Mouse (Mus musculus): ENCODE measurements at regions not wholly inside any gene's neighbourhood (a gene's known extent, or its start where the extent isn't known, plus 50 kb on each side); places are given as distances from the start of the nearest gene placed in this dataset.

DNA sequence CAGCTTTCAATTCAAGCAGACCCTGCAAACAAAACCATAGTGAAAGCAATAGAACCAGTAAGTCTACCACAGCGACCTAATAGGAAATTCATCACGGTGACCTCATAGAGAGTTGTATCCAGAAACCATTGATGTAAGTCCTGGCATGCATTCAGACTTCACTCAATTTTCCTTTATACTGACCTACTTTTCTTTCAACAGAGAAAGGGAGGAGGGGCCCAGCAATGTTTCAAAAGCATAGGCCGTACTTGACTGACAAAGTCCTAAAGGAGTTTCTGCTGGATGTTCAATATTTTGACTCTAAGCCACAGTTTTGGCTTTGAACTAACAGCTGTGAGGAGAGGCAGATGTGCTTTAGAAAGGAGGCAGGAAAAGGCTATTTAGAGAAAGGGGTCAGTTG is 88.4 kb downstream of the AI593442 start:
- Histone ChIP-seq H3K9me3 (ENCODE audit: control insufficient read depth, low read length) (no peaks in the 10 kb centered on the region), H3K4me1 (ENCODE audit: control insufficient read depth, insufficient read depth, low read length) (no peaks in the 10 kb centered on the region), H3K27ac (ENCODE audit: low read depth, low read length) (no peak overlapping the region), H3K4me3 (ENCODE audit: low read length) (no peak overlapping the region), H3K36me3 (ENCODE audit: control insufficient read depth, insufficient read depth, low read length) (no peaks in the 10 kb centered on the region), H3K4me2 (replicated peaks; ENCODE audit: low read depth, low read length) (no peak overlapping the region), H3K9ac (ENCODE audit: low read depth, low read length) (no peak overlapping the region), H3K27me3 (ENCODE audit: control insufficient read depth, insufficient read depth, low read length) (no peaks in the 10 kb centered on the region)
- no peak for ATAC-seq (ENCODE audit: low FRiP score, low TSS enrichment)
- WGBS = 72% methylated on average over 3 of the region's 3 CpGs

DNA sequence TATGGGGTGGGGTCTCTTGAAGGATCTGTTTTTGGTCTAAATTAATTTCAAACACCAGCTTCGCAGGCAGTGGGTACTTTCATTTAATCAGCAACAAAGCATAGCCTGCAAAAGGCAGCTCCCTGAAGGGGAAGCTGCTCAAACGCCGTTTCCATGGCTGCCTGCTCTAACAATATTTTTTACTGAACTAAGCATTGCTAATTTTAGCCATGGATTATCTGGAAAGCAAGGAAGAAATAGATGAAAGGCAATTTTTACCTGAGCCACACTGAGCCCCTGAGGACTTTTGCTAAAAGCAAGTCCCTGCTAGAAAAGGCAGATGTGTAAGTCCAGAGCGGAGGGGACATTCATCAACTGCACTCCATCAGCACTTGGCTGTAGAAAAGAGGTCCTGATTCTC is 105.5 kb downstream of the AI593442 start:
- Histone ChIP-seq H3K9me3 (ENCODE audit: control insufficient read depth, low read length) (no peaks in the 10 kb centered on the region), H3K27me3 (ENCODE audit: control insufficient read depth, insufficient read depth, low read length) (no peaks in the 10 kb centered on the region), H3K9ac (ENCODE audit: low read depth, low read length) (no peak overlapping the region), H3K36me3 (ENCODE audit: control insufficient read depth, insufficient read depth, low read length) (no peaks in the 10 kb centered on the region), H3K4me3 (ENCODE audit: low read length) (no peak overlapping the region), H3K4me1 (ENCODE audit: control insufficient read depth, insufficient read depth, low read length) (no peaks in the 10 kb centered on the region), H3K4me2 (replicated peaks; ENCODE audit: low read depth, low read length) (no peak overlapping the region), H3K27ac (ENCODE audit: low read depth, low read length) (no peak overlapping the region)
- WGBS = 83% methylated on average over 4 of the region's 4 CpGs
- ATAC-seq (ENCODE audit: low FRiP score, low TSS enrichment) = no peak

DNA sequence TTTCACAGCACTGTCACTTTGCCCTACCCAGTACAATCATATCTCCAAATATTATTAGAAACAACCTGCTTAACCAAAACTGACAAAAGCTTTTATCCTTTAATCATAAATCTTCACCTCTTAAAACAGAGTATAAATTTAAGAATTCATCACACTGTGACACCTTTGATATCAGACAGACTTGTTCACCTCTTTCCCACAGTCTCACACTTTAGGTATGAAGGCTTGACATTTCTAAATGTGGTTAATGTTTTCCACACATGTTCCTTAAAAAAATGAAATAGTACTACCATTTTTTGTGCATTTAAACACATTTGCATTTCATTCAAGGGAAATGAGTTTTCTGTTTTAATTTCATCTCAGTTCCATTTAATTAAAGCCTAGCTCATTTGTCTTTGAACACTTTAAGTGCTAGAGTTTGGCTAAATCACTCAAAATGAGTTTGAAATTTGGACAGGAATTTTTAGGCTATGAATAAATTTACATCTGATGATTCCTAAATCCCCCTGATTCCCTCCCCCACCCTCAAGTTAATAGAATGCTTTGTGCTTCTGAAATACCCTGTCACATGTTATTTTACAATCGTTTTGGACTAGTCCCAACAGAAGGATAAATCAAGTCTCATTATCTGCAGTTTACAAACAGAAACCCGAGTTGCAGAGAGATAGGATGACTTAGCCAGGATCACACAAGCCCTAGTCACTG is 127.9 kb downstream of the AI593442 start:
- no peak overlapping the region for H3K4me3 ChIP-seq (ENCODE audit: low read length)
- no peak overlapping the region for H3K27ac ChIP-seq (ENCODE audit: low read depth, low read length)
- no peak for ATAC-seq (ENCODE audit: low FRiP score, low TSS enrichment)
- H3K4me1 ChIP-seq (ENCODE audit: control insufficient read depth, insufficient read depth, low read length) = no peaks in the 10 kb centered on the region
- H3K27me3 ChIP-seq (ENCODE audit: control insufficient read depth, insufficient read depth, low read length) = no peaks in the 10 kb centered on the region
- H3K4me2 ChIP-seq (replicated peaks; ENCODE audit: low read depth, low read length) = no peak overlapping the region
- H3K9me3 ChIP-seq (ENCODE audit: control insufficient read depth, low read length) = no peaks in the 10 kb centered on the region
- no peaks in the 10 kb centered on the region for H3K36me3 ChIP-seq (ENCODE audit: control insufficient read depth, insufficient read depth, low read length)
- no peak overlapping the region for H3K9ac ChIP-seq (ENCODE audit: low read depth, low read length)
- 29% methylated on average over 2 of the region's 2 CpGs for WGBS

DNA sequence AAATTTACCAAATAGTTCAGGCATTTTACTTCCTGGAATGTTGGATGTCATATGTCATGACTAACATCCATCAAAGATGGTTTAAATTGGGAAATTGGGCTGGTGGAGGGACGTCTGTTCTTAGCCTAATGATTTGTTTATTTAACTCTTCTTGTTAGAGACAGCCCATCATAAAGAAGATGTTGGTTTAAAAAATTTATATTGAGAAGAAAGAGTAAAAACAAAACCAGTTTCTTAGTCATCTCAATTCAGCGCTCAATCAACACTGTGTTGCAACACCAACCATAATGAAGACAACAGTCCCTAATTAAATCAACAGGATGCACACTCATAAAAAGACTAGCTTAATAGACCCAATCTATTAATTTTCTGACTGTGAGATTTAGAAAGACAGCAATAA is 133.5 kb downstream of the AI593442 start:
- 53% methylated on average over 2 of the region's 2 CpGs for WGBS
- Histone ChIP-seq H3K4me1 (ENCODE audit: control insufficient read depth, insufficient read depth, low read length) (no peaks in the 10 kb centered on the region), H3K4me2 (replicated peaks; ENCODE audit: low read depth, low read length) (no peak overlapping the region), H3K36me3 (ENCODE audit: control insufficient read depth, insufficient read depth, low read length) (no peaks in the 10 kb centered on the region), H3K4me3 (ENCODE audit: low read length) (no peak overlapping the region), H3K27ac (ENCODE audit: low read depth, low read length) (no peak overlapping the region), H3K27me3 (ENCODE audit: control insufficient read depth, insufficient read depth, low read length) (no peaks in the 10 kb centered on the region), H3K9ac (ENCODE audit: low read depth, low read length) (no peak overlapping the region), H3K9me3 (ENCODE audit: control insufficient read depth, low read length) (no peaks in the 10 kb centered on the region)
- ATAC-seq (ENCODE audit: low FRiP score, low TSS enrichment) = no peak

DNA sequence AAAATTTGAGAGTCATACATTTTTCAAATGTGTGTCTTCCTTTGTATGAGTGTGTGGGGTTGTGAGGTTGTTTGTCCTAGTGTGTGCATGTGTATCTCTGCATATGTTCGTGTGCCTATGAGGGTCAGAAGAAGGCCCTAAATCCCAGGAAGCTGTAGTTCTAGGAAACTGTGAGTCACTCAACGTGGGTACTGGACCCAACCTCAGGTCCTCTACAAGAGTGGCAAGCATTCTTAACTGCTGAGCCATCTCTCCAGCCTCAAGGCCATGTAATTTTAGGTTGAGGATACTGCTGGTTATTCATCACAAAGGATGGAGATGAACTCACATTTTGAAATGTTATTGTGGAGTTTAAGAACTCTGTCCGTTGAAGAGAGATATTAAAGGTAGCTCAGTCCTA is 140.5 kb downstream of the AI593442 start:
- no peaks in the 10 kb centered on the region for H3K36me3 ChIP-seq (ENCODE audit: control insufficient read depth, insufficient read depth, low read length)
- no peak overlapping the region for H3K27ac ChIP-seq (ENCODE audit: low read depth, low read length)
- WGBS = 78% methylated on average over 3 of the region's 3 CpGs
- H3K4me2 ChIP-seq (replicated peaks; ENCODE audit: low read depth, low read length) = no peak overlapping the region
- no peaks in the 10 kb centered on the region for H3K4me1 ChIP-seq (ENCODE audit: control insufficient read depth, insufficient read depth, low read length)
- no peaks in the 10 kb centered on the region for H3K9me3 ChIP-seq (ENCODE audit: control insufficient read depth, low read length)
- H3K4me3 ChIP-seq (ENCODE audit: low read length) = no peak overlapping the region
- ATAC-seq (ENCODE audit: low FRiP score, low TSS enrichment) = no peak
- no peak overlapping the region for H3K9ac ChIP-seq (ENCODE audit: low read depth, low read length)
- no peaks in the 10 kb centered on the region for H3K27me3 ChIP-seq (ENCODE audit: control insufficient read depth, insufficient read depth, low read length)

DNA sequence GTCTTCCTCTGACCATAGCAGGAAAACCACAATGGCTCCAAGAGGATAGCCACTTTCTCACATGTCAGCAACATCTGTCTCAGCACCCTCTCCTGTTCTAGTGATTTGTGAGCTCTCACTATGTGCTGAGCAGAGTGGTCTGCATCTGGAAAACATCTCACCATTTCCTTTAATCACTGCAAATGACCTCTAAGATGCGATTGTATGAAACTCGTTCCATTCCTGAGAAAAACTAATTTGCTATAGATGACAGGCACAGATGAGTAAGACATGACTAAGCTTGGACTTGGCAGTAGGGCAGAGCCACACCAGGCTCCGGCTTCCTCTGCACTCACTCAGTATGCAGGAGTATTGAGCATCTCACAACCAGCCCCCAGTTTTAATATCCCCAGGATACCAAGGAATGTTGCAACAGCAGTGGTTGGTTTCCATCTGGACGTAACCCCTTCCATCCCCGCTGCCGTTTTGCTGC is 150.1 kb downstream of the AI593442 start:
- Histone ChIP-seq H3K27ac (ENCODE audit: low read depth, low read length) (no peak overlapping the region), H3K4me2 (replicated peaks; ENCODE audit: low read depth, low read length) (no peak overlapping the region), H3K4me3 (ENCODE audit: low read length) (no peak overlapping the region), H3K4me1 (ENCODE audit: control insufficient read depth, insufficient read depth, low read length) (no peaks in the 10 kb centered on the region), H3K27me3 (ENCODE audit: control insufficient read depth, insufficient read depth, low read length) (no peaks in the 10 kb centered on the region), H3K36me3 (ENCODE audit: control insufficient read depth, insufficient read depth, low read length) (no peaks in the 10 kb centered on the region), H3K9me3 (ENCODE audit: control insufficient read depth, low read length) (no peaks in the 10 kb centered on the region), H3K9ac (ENCODE audit: low read depth, low read length) (no peak overlapping the region)
- 85% methylated on average over 6 of the region's 6 CpGs for WGBS
- ATAC-seq (ENCODE audit: low FRiP score, low TSS enrichment) = no peak

DNA sequence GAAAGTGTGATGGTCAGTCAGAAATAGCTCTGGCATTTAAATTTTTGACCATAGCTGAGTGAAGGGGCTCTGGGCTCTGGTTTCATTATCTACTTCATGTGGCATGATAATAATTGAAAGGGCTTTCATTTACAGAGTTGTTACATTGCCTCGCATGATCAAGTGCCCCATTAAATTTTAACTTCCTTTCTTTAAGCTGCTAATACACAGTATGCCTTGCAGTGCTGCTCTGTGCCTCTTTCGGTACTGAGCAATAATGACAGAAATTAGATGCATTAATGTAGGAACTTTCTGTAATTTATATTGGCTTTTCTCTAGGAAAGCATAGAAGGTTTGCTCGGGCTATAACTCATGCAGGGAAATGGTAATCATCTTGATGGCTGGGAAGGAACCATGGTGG is 179.1 kb downstream of the AI593442 start:
- Histone ChIP-seq H3K27me3 (ENCODE audit: control insufficient read depth, insufficient read depth, low read length) (no peaks in the 10 kb centered on the region), H3K4me3 (ENCODE audit: low read length) (no peak overlapping the region), H3K27ac (ENCODE audit: low read depth, low read length) (no peak overlapping the region), H3K36me3 (ENCODE audit: control insufficient read depth, insufficient read depth, low read length) (no peaks in the 10 kb centered on the region), H3K9ac (ENCODE audit: low read depth, low read length) (no peak overlapping the region), H3K9me3 (ENCODE audit: control insufficient read depth, low read length) (0 out of 2 replicates have a peak, but pooled peaks cover 3% of the 10 kb centered on the region), H3K4me2 (replicated peaks; ENCODE audit: low read depth, low read length) (no peak overlapping the region), H3K4me1 (ENCODE audit: control insufficient read depth, insufficient read depth, low read length) (no peaks in the 10 kb centered on the region)
- WGBS = 57% methylated on average over 3 of the region's 3 CpGs
- no peak for ATAC-seq (ENCODE audit: low FRiP score, low TSS enrichment)

DNA sequence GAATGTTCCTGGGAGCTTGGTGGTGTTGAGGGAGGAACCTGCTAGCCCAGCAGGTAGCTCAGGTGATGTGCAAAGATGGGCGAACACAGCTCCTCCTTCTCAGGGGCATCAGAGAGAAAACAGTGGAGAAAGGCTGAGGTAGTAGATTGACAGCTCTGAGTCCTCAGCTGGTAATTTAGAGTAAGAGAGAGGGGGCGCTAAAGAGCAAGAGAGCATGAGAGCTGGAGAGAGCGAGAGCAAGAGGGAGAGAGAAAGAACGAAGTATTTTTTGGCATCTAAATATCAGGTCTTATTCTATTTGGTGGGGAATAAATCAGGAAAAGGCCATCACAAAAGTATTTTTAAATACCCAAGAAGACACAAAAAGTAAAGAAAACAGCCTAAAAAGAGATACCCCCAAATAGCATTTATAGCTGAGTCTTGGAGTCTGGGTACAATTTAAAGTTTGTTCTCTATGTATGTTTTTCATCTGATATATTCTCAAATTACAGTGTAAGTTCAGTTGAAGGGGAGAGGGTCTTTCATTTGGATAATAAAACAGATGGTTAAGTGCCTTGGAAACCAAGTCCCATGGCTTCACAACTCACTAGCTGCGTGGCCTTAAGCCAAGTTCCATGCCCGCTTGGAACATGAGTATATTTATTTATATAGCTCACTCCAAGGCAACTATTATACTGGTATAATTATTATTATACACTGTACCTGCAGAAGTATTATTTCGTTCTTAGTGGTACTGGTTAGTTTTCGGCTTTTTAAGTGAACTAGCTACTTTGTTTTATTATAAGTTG is 183.9 kb downstream of the AI593442 start:
- no peak overlapping the region for H3K4me2 ChIP-seq (replicated peaks; ENCODE audit: low read depth, low read length)
- no peak overlapping the region for H3K27ac ChIP-seq (ENCODE audit: low read depth, low read length)
- H3K4me1 ChIP-seq (ENCODE audit: control insufficient read depth, insufficient read depth, low read length) = no peaks in the 10 kb centered on the region
- H3K9ac ChIP-seq (ENCODE audit: low read depth, low read length) = no peak overlapping the region
- H3K27me3 ChIP-seq (ENCODE audit: control insufficient read depth, insufficient read depth, low read length) = no peaks in the 10 kb centered on the region
- no peak overlapping the region for H3K4me3 ChIP-seq (ENCODE audit: low read length)
- ATAC-seq (ENCODE audit: low FRiP score, low TSS enrichment) = no peak
- no peaks in the 10 kb centered on the region for H3K9me3 ChIP-seq (ENCODE audit: control insufficient read depth, low read length)
- 57% methylated on average over 8 of the region's 8 CpGs for WGBS
- H3K36me3 ChIP-seq (ENCODE audit: control insufficient read depth, insufficient read depth, low read length) = no peaks in the 10 kb centered on the region

DNA sequence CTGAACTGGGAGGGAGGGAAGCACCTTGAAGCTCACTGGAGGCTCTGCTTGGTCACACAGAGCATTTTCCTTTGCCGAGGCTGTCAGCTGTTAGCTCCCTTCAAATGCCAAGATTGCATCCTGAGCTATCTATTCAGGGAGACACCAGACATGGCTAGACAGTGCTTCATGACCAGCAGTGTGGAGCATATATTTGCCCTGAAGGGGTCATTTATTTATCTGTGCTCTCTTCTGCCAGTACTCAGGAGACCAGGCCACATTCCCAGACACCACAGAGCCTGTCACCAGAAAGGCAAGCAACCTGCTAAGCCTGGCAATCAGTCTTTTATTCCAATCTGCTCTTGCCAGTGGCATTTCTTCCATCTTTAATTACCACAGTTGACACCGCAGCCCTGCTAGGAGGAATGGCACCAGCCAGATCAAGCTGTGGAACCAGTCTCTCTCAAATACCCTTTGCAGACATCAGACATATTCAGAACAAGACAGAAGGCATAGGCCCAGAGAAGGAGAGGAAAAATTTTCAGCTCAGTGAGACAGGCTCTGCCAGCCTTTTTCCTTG is 186.6 kb downstream of the AI593442 start:
- ATAC-seq (ENCODE audit: low FRiP score, low TSS enrichment) = no peak
- Histone ChIP-seq H3K27ac (ENCODE audit: low read depth, low read length) (no peak overlapping the region), H3K27me3 (ENCODE audit: control insufficient read depth, insufficient read depth, low read length) (no peaks in the 10 kb centered on the region), H3K4me3 (ENCODE audit: low read length) (no peak overlapping the region), H3K9ac (ENCODE audit: low read depth, low read length) (no peak overlapping the region), H3K4me2 (replicated peaks; ENCODE audit: low read depth, low read length) (no peak overlapping the region), H3K36me3 (ENCODE audit: control insufficient read depth, insufficient read depth, low read length) (no peaks in the 10 kb centered on the region), H3K9me3 (ENCODE audit: control insufficient read depth, low read length) (no peaks in the 10 kb centered on the region), H3K4me1 (ENCODE audit: control insufficient read depth, insufficient read depth, low read length) (no peaks in the 10 kb centered on the region)
- WGBS = 55% methylated on average over 2 of the region's 2 CpGs

All from kidney, embryonic 14.5 days (tissue).